Mouse (Mus musculus) left cerebral cortex, postnatal 14 days (tissue): Measurements from ENCODE around the gene Erbb4. TPM values are rescaled to one million over a fixed set of nuclear protein-coding genes. Genes with fewer than 3 reads are reported as not detected.

Source experiments
- DNase-seq, 2 experiments: peaks; one replicate each; pipeline ENCODE4 v3.0.0; 2021 to 2022; ENCODE audit warnings: low spot score in 2 of 2, mixed read lengths in 1 of 2
- intact Hi-C: fragments of 180-260 bp; cut with DNase I; formaldehyde crosslinking; loops from one replicate; pipeline ENCODE4 v1.15.1; 2025
- total RNA-seq, 2 experiments: library from RNA; stranded (reverse); gene quantifications; 2 replicates each; pipeline ENCODE4 v1.2.3; 2021

The Erbb4 gene
- total RNA-seq, 2 experiments from 2014 or later, result 55.3 to 57.2 TPM

DNA sequence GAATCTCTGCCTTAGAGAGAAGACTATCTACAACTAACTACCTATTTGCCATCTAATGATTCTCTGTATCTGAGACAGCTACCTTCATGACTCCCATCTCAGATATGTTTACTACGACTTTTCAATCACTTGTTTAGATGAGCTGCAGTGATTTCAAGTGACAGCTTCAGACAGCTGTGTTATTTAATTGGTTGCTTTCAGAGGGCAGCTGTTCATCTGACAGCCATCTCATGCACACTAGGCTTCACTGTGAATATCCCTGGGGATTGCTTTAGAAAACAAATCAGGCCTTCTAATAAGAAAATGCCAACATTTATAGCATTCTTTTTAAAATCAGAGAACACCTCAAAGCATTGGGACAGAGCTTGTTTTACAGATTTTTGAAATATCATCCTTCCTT lies 952.6 kb downstream of the Erbb4 start:
- intact Hi-C loops, result no loop called here
- DNase-seq, result no peak

DNA sequence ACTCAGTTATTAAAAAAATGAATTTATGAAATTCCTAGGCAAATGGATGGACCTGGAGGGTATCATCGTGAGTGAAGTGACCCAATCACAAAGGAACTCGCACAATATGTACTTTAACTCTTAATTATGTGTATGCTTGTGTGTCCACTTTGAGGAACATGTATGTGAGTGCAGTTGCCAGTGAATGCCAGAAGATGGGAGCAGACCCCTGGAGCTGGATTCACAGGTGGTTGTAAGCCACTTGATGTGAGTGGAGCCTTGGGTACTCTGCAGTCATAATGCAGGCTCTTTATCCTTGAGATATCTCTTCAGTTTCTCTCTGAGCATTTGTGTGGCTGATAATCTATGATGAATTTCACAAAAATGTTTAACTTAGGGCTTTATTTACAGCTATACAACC lies 957.3 kb downstream of the Erbb4 start:
- no peak for DNase-seq
- intact Hi-C loops, result no loop called here

DNA sequence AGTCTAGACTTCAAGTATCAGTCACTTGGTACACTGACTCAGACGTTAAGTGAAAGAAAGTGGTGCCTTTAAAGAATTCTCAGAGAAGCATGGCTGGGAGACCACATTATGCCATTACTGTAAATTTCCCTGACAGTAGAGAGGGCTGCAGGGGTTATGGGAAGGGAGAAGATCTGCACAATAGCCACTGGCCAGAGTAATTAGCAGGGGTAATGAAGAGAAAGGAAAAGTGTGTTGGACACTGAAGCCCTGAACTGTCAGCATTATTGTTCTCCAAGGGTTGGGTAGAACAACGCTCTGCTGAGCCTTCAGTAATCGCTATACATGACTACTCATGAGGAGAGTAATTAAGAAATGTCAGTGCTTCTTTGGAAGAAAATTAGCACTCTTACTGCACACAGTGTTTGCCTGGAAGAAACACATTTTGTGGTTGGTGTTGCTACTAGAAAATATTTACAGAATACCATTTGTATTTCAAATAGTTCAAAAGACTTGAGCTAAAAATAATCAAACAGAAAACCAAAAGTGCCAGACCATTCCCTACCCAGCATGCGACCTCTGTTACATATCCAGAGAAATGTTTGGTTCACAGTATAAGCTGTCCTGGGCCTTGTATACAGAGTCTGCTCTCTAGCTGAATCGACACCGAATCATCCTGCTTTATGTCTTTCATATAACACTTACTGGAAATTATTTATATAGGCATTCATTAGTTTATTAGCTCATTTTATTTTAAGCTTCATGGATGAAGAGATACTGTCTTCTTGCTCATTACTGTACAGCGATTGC lies 965.1 kb downstream of the Erbb4 start:
- intact Hi-C loops, result no loop called here
- DNase-seq, result no peak

DNA sequence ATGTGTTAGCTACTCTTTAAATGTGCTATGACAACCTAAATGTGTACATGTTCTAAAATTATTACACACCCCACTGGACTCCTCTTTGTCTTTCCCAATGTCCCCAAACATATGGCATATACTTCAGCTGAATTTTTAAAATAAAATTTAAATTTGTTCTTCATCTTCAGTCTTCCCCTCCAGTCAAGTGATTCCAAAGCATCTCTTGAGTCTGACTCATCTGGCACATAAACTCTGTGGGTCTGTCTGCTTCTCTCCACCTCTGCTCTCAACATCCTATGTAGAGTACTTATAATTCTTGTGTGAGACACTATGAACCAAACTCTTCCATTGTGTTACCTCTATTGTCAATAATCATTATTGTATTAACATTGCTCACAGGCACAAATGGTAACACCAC lies 972.9 kb downstream of the Erbb4 start:
- intact Hi-C loops, result no loop called here
- DNase-seq, result no peak

DNA sequence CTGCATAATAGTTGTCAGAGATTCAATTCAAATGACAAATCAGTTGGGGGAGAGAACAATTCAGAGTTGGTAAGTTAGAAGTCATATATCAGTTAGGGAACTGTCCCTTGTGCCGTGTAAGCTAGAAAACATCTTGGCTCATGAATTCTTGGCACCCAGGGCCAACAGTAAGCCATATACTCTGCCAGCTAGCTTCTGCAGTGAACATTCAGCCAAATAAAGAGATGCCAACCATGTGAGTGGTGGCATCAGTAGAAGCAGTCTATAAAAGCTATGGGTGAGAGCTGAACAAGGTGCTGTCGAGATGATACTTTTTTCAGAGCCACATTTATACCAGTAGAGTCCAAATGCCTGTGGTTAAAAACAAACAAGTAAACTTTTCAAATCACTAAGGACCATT lies 973.4 kb downstream of the Erbb4 start:
- no peak for DNase-seq

DNA sequence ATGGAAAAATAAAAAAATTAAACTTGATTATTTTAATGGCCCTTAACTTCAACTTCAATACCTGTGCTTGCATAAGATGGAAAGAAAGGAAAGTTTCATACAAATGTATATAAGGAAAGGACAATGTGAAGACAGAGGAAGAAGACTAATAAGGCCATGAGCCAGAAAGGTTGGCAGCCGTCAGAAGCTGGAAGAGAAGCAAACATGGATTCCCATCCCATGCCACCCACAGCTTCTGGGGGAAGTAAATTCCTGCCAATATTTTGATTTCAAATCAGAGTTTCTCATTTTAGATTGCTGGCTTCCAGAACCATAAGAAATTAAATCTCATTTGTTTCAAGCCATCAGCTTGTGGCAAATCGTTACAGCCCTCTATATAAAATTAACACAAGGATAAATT lies 984.3 kb downstream of the Erbb4 start:
- no peak for DNase-seq
- intact Hi-C loops, result no loop called here

More for the DNA sequence above, 973.4 kb downstream of the Erbb4 start:
- intact Hi-C loops, result no loop called here

DNA sequence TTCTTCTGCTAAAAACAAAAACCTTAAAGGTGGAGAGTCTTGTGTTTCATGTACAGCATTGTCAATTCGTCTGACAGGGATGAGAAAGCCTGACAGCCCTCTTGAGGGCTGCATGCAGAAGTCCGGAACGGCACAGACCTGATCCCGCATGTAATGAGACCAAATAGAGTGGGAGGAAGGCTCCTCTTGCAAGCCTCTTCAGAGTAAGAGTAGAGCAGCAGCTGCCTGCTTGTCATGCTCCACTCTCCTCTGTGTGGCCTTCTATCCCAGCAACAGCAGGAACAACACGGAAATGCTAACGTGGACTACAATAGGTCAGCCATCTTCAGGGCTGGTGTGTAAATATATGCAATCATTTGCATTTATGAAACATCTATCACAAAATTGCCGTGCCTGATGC lies 987.5 kb downstream of the Erbb4 start:
- no peak for DNase-seq
- intact Hi-C loops, result no loop called here

DNA sequence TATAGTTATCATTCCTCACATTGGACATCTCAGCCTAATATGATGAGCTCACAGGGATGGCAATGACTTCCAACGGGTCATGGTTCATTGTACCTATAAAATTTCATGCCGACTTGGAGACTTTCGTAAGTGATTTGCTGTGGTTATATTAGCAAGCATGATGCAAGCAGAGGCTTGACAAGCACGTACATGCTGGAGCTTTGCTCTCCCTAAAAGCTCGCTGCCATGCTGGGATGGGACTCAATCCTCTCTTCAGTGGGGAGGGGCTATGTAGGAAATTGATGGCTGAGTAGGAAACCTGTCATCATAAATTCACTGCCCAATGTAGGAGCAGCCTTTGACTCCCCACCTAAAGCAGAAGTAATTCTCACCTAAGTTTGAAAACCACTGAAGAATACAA lies 992.1 kb downstream of the Erbb4 start:
- DNase-seq, result no peak
- intact Hi-C loops, result loop anchor here (10.0 kb wide), 1 partner anchor 1019 kb away; no protein-coding TSS in a partner anchor

DNA sequence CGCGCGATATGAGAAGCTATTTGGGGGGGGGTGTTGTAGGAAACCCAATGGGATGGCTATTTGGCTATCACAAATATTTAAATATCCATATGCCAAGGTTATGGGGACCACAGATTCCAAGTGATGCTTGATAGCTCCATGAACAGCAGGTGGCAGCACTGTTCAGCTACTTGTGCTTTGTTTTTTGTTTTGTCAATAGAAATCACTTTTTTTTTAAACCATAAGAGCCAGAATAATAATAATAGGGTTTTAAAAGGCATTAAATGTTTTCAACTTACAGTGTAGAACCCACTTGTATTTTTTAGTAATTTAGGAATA lies 1001.4 kb downstream of the Erbb4 start:
- peak in 1 of 2 experiments; percentile 43 for DNase-seq
- intact Hi-C loops, result no loop called here

DNA sequence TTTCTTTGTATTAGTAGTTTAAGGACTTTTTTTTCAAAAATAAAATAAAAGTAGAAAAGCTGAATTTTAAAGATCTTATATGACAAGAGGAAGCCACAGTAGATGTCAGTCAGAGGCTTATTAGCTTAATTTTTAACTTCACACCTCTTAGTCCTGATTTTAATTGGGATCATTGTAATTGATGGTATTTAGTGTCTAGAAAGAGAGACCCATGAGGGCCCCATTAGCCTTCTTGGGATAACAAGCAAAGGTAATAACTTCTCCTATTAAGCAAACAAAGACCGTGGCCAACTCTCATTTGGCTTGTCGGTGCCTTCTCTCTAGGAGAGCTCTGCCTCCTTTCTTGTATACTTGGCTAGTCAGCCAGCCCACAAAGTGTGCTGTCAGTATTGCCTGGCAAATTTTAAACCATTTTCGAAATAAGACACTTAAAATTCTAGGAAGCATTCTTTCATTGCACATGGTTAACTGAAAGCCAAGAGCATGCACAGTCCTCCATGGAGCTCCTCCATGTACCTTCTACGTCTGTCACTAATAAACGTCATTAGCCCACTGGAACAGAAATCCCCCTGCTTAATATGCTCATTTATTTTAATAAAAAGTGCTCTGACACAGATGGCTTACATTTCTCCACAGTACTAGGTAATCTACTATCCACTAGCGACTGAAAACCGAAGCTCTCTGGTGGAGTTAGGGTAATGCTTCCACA lies 1001.9 kb downstream of the Erbb4 start:
- intact Hi-C loops, result no loop called here
- DNase-seq, result no peak

DNA sequence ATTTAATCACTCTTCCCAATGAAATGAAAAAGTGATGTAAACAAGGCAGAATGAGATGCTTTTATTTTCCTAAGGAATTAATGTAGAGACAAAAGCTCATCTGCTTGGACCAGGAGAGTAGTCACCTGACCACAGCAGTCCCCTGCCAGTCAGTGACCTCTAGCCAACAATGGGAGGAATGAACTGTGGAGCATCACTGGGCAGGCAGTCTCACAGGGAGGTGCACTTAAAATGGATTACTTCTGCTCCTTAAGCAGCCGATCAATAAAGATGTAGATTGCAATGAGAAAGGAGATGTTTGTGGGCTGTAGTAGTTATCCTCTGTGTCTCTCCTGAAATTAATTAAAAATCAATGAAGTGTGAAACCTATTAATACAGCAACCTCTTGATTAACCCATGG lies 1018.2 kb downstream of the Erbb4 start:
- intact Hi-C loops, result no loop called here
- DNase-seq, result no peak

DNA sequence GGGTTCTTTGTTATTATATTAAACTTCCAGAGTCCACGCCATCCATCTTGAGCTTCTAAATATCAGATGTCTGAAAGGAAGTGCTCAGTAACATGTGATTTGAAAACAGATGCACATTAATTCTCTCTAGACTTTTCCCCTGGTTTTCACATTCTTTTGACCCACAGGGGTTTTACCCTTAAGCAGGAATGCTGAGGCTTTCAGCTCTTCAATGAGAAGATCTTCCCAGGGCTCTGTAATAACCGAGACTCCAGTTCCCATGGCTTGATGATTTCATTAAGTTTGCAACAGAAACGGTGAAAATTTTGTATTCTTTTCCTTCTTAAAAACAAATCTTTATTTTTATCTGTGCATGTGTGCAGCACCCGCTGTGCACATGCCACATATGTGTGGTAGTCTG lies 1051.4 kb downstream of the Erbb4 start:
- intact Hi-C loops, result no loop called here
- no peak for DNase-seq

DNA sequence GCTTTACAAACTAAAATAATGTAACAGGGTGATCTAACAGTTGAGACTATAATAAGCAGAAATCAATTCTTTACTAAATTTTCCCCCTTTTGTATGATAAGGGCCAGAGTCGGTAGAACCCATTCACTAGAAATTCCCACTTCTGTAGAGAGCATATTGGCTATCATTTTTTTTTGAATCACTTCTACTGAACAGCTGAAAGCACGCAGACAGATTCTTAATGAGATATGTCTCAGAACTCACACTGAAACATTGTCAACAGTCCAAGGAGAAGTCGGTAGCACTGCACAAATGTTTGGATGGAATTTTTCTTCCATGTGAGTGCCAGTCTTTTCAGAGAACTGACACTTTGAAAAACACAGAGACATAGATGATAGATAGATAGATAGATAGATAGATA lies 1053.1 kb downstream of the Erbb4 start:
- DNase-seq, result no peak
- intact Hi-C loops, result no loop called here

DNA sequence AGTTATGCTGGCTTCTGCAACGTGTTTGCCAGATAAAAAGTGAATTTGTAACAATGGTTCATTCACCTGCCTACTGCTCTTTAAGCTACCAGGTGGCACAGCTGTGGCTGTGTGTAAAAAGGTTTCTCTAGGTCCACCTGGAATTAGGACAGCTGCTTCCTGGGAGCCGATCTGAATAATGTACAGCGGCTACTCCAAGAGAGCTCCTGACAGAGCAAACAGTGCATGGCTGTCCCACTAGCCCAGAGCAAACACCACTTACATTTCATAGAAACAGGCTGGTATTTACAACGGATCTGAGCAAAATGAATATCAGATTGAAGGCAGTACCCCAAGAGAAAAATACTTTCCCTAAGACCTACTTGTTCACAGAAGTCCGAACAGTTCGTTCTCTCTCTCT lies 1058.0 kb downstream of the Erbb4 start:
- intact Hi-C loops, result no loop called here
- DNase-seq, result no peak

DNA sequence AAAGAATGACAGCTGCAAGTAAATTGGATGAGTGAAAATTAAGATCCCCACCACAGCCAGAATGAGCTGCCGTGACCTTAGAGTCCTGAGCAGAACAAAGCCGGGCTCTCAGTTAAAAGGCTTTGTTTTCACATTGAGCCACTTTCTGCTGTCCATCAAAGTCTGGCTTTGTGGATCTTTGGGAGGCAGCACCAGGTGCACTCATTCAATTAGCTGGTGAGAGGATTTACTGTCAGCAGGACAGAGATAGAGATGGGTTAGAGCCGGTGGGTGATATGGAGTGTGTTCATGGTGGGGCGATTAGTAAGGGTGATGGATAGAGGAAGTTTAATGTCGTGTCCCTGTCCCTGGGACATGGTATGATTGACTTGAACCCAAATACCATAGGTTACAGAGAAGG lies 1060.7 kb downstream of the Erbb4 start:
- intact Hi-C loops, result no loop called here
- DNase-seq, result no peak

DNA sequence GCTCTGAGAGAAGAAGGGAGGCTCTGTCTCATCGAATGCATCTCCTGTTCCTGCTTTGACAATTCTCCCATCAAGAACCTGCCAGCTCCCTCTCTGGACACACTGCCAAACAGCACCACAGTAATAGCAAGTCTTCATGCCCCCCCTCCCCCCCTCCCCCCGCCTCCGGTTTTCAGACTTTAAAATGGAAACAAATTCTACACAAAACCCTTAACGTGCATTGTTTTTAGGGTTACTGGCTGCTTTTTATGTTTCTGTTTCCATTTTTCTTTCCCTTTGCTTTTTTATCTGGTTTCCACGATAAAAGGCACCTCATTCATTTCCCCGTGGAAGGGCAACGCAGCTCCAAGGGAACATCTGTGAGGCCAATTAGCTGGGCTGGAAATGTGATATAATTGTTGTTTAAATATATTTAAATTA lies 1061.3 kb downstream of the Erbb4 start:
- peak; percentile 30 to 57 for DNase-seq

DNA sequence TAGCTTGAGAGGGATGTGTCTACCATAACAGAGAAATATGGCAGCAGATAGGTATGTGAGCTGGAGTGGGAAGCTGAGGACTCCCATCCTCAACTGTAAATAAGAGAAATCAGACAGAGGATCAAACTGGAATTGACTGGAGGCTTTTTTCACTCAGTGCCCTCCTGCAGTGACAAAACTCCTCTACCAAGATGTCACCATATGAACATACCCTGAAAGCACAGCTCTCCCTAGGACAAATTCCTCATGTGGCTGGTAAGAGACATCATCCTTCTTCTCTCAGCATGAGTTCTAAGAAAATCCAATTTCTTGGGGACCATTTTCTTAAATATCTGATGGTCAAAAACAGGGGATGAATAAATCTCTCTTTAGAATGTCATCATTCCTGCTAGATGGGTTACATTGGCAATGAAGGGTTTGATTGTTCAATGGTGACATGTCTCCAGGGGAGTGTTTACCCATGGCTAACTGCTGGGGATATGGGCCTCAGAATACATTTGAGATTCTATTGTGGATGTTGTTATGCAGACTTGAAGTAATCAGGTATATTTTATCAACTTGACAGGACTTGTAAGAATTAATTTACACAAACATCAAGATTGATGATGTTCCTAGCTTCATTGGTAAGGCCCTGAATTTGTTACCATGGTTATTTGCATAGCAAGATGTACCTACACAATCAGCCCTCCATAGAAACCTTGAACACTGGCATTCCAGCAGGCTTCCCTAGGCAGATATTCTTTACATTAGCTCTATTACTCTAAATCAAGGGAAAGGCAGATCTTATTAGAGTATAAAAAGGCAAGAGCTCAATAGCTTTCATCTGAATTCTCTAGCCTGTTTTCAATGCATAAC lies 1083.5 kb downstream of the Erbb4 start:
- intact Hi-C loops, result no loop called here
- DNase-seq, result no peak

More for the DNA sequence above, 1061.3 kb downstream of the Erbb4 start:
- intact Hi-C loops, result no loop called here

DNA sequence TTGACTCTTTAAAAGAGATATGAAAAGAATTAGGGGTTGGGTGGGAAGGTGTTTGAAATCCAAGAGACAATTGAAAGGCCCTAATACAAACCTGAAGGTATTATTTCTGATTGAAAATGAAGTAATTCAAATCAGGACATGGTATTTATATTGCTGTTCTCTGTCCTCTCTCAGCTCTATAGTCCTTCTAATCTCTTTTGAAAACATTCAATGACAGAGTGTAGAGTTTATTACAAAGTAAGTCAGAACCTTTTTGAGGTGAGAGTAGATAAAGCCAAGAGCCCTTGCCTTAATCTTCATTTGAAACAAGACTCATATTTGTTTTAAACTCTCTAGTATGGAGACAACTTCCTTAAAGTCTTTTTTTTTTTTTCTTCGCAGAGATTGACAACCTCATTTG lies 1087.8 kb downstream of the Erbb4 start:
- intact Hi-C loops, result no loop called here
- no peak for DNase-seq

DNA sequence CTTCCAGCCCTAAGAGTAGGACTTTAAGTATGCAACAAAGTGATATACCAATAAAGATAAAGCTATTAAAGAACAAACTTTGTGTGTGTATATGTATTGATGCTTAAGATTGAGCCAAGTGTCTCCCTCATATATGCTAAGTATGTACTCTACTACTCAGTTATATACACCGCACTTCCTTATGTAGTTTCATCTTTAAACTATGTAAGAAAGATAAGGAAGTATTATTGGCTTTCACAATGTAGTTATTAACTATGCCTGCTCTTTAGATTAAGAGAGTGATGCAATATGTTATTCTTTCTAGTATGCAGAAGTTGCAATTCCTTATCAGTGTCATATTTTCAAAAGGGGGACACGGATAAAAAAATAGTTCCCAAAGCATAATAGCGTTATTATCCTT lies 1088.2 kb downstream of the Erbb4 start:
- intact Hi-C loops, result no loop called here
- no peak for DNase-seq
